Mouse (Mus musculus) heart, embryonic 10.5 days (tissue): ENCODE measurements around the gene Edar. TPM values are rescaled to one million over a fixed set of nuclear protein-coding genes. Genes with fewer than 3 reads are reported as not detected.
A peak's percentile ranks its signal among the peaks of the same experiment; 100 is the strongest.

Source experiments
- DNase-seq: peaks from one replicate; pipeline ENCODE4 v3.0.0-alpha.2; 2017; ENCODE audit warnings: low spot score
- H3K27ac ChIP-seq: fragments of 300-500 bp; sonication (generic); 2 replicates; pipeline ENCODE4 v1.5.1; 2016; ENCODE audit warnings: mild to moderate bottlenecking
- H3K27me3 ChIP-seq: fragments of 300-500 bp; sonication (generic); 2 replicates; pipeline ENCODE4 v1.6.1; 2016; ENCODE audit warnings: mild to moderate bottlenecking; ENCODE audit not compliant: poor library complexity, insufficient read depth, severe bottlenecking
- H3K36me3 ChIP-seq: fragments of 300-500 bp; sonication (generic); 2 replicates; pipeline ENCODE4 v1.6.1; 2016; ENCODE audit warnings: mild to moderate bottlenecking, moderate library complexity
- H3K4me1 ChIP-seq: fragments of 300-500 bp; sonication (generic); 2 replicates; pipeline ENCODE4 v1.6.1; 2016; ENCODE audit warnings: mild to moderate bottlenecking
- H3K4me3 ChIP-seq: fragments of 300-500 bp; sonication (generic); 2 replicates; pipeline ENCODE4 v1.5.1; 2016; ENCODE audit warnings: mild to moderate bottlenecking, moderate library complexity
- H3K9me3 ChIP-seq: fragments of 300-500 bp; sonication (generic); 2 replicates; pipeline ENCODE4 v1.6.1; 2016; ENCODE audit warnings: mild to moderate bottlenecking, moderate library complexity
- WGBS: fragments of 180-500 bp; shearing (Covaris S2); methylation state at CpG from one replicate; pipeline ENCODE4 v1.1.7; 2016; 5-methylcytosine and 5-hydroxymethylcytosine counted together
- polyA plus RNA-seq: library from polyadenylated mRNA; unstranded; fragments of >200 nt; fragmentation: Nextera tagmentation; extraction: Ambion mirVana; gene quantifications from 2 replicates; pipeline ENCODE4 v1.2.1, GENCODE M21; 2016

Edar gene
- polyA plus RNA-seq, 1 experiment from 2014 or later, result 0.09 TPM

- WGBS, result 68% methylated on average over 10 of the region's 10 CpGs
These were observed 2.7 kb downstream of the Edar start for GRCm38 (mm10) chr10:58672557-58673277.

GRCm38 (mm10) chr10:58663868-58664267, 11.6 kb downstream of the Edar start:
- Histone ChIP-seq H3K9me3 (no peaks in the 10 kb centered on the region), H3K27me3 (peaks cover 4% of the 10 kb centered on the region; the same call in 1 of the 2 replicates)

More at GRCm38 (mm10) chr10:58672557-58673277, 2.7 kb downstream of the Edar start:
- no peak overlapping the region for H3K4me3 ChIP-seq
- H3K27ac ChIP-seq, result no peak overlapping the region
- DNase-seq, result no peak
- H3K9me3 ChIP-seq, result no peaks in the 10 kb centered on the region
- H3K4me1 ChIP-seq, result no peaks in the 10 kb centered on the region
- no peaks in the 10 kb centered on the region for H3K36me3 ChIP-seq
- H3K27me3 ChIP-seq, result peaks cover 21% of the 10 kb centered on the region; the same call in 1 of the 2 replicates

DNA sequence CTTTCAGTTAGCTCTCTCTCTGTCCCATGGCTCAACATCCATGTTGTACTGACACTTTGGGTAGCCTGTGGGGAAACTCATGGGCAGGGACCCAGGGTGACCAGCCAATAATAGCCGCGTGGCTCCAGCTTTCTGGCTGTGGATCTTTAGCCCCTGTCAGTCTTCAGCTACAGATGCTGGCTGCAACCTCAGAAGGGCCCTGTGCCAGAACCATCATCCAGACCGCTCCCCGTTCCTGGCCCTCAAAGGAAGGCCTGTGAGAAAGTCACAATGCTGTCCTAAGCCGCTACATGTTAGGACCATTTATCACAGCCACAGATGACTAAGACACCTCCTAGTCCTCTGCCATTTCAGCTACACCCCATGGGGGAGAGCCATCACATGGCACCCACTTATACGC, 12.0 kb downstream of the Edar start:
- Histone ChIP-seq H3K27ac (no peak overlapping the region), H3K4me1 (no peaks in the 10 kb centered on the region), H3K9me3 (no peaks in the 10 kb centered on the region), H3K4me3 (no peak overlapping the region), H3K27me3 (peaks cover 8% of the 10 kb centered on the region; the same call in 1 of the 2 replicates), H3K36me3 (no peaks in the 10 kb centered on the region)
- WGBS, result 84% methylated on average over 6 of the region's 6 CpGs
- DNase-seq, result no peak

More at GRCm38 (mm10) chr10:58663868-58664267, 11.6 kb downstream of the Edar start:
- no peak overlapping the region for H3K27ac ChIP-seq
- H3K4me3 ChIP-seq, result no peak overlapping the region
- 82% methylated on average over 5 of the region's 5 CpGs for WGBS
- no peaks in the 10 kb centered on the region for H3K36me3 ChIP-seq
- DNase-seq, result no peak
- H3K4me1 ChIP-seq, result no peaks in the 10 kb centered on the region

- Histone ChIP-seq H3K36me3 (no peaks in the 10 kb centered on the region), H3K27ac (no peak overlapping the region), H3K9me3 (no peaks in the 10 kb centered on the region), H3K27me3 (peaks cover 11% of the 10 kb centered on the region; the same call in 1 of the 2 replicates), H3K4me3 (no peak overlapping the region), H3K4me1 (no peaks in the 10 kb centered on the region)
- 59% methylated on average over 11 of the region's 11 CpGs for WGBS
- DNase-seq, result no peak
These were observed 16.0 kb downstream of the Edar start for GRCm38 (mm10) chr10:58659268-58659986.

DNA sequence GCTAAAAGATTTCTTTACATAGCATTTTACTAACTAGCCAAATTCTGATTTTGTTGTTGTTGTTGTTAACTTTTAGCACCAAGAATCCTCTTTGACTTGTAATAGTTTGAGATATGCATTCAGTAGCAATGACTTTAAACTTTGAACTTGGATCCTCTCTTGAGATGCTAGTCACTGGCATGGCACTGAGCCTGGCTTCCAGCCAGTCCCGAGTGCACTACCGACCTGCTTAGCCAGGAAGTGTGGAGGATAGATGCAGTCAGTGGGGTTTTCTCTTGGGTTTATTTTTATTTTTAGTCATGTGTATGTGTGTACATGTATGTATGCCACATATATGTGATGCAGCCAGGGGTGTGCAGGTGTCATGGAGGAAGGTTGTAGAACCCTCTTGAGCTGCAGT, 17.7 kb downstream of the Edar start:
- peaks cover 6% of the 10 kb centered on the region for H3K4me1 ChIP-seq
- DNase-seq, result no peak
- H3K27me3 ChIP-seq, result peaks cover 11% of the 10 kb centered on the region; the same call in 1 of the 2 replicates
- H3K36me3 ChIP-seq, result no peaks in the 10 kb centered on the region
- H3K27ac ChIP-seq, result no peak overlapping the region
- H3K4me3 ChIP-seq, result no peak overlapping the region
- H3K9me3 ChIP-seq, result no peaks in the 10 kb centered on the region
- 51% methylated on average over 2 of the region's 2 CpGs for WGBS

DNA sequence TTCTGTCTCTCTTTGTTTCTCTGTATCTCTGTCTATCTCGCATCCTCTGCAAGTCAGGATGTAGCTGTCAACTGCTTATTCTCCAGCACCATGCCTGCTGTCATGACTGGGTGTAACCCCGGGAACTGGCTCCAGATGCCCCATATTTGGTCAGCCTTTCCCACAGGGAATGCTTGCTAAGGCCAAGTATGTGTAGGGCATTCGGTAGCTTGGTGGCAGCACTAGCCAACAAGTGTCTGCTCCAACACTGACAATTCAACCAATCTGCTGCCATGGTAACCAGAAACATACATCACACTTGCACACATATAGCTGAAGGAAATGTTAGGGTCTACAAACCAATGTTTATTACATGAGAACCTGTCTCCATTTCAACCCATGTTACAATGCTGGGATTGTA, 21.8 kb downstream of the Edar start:
- Histone ChIP-seq H3K9me3 (no peaks in the 10 kb centered on the region), H3K27me3 (peaks cover 6% of the 10 kb centered on the region; the same call in 1 of the 2 replicates)

GRCm38 (mm10) chr10:58652418-58653394, 22.7 kb downstream of the Edar start:
- Histone ChIP-seq H3K27me3 (no peaks in the 10 kb centered on the region), H3K36me3 (no peaks in the 10 kb centered on the region), H3K4me1 (peaks cover 24% of the 10 kb centered on the region), H3K27ac (peak overlapping the region; percentile 63), H3K9me3 (no peaks in the 10 kb centered on the region), H3K4me3 (peak overlapping the region; percentile 8; the same call in 1 of the 2 replicates)
- 24% methylated on average over 10 of the region's 10 CpGs for WGBS
- no peak for DNase-seq

More for the DNA sequence above, 21.8 kb downstream of the Edar start:
- Histone ChIP-seq H3K36me3 (no peaks in the 10 kb centered on the region), H3K27ac (no peak overlapping the region), H3K4me3 (no peak overlapping the region), H3K4me1 (peaks cover 24% of the 10 kb centered on the region)
- no peak for DNase-seq
- WGBS, result 39% methylated on average over 3 of the region's 3 CpGs

- WGBS, result 3% methylated on average over 9 of the region's 9 CpGs
- Histone ChIP-seq H3K4me1 (peaks cover 24% of the 10 kb centered on the region), H3K27ac (peak overlapping the region; percentile 63; the same call in 1 of the 2 replicates), H3K36me3 (no peaks in the 10 kb centered on the region), H3K9me3 (no peaks in the 10 kb centered on the region), H3K4me3 (0 out of 2 replicates have a peak overlapping the region, but pooled peaks have one; percentile 8), H3K27me3 (no peaks in the 10 kb centered on the region)
- DNase-seq, result no peak
These were observed 23.4 kb downstream of the Edar start for GRCm38 (mm10) chr10:58652045-58652417.

GRCm38 (mm10) chr10:58651270-58652042, 24.0 kb downstream of the Edar start:
- 1% methylated on average over 22 of the region's 22 CpGs for WGBS
- DNase-seq, result peak; percentile 81
- Histone ChIP-seq H3K4me3 (peak overlapping the region; percentile 49), H3K27ac (peak overlapping the region; percentile 36; the same call in 1 of the 2 replicates), H3K36me3 (no peaks in the 10 kb centered on the region), H3K9me3 (no peaks in the 10 kb centered on the region), H3K27me3 (no peaks in the 10 kb centered on the region), H3K4me1 (peaks cover 24% of the 10 kb centered on the region)

- 0 out of 2 replicates have a peak, but pooled peaks cover 4% of the 10 kb centered on the region for H3K27me3 ChIP-seq
- peaks cover 24% of the 10 kb centered on the region for H3K4me1 ChIP-seq
- no peak for DNase-seq
- 78% methylated on average over 5 of the region's 5 CpGs for WGBS
- no peaks in the 10 kb centered on the region for H3K36me3 ChIP-seq
- H3K4me3 ChIP-seq, result no peak overlapping the region
- no peaks in the 10 kb centered on the region for H3K9me3 ChIP-seq
- H3K27ac ChIP-seq, result no peak overlapping the region
These were observed 26.7 kb downstream of the Edar start for GRCm38 (mm10) chr10:58648787-58649186.

GRCm38 (mm10) chr10:58644671-58645070, 30.8 kb downstream of the Edar start:
- peaks cover 15% of the 10 kb centered on the region for H3K4me1 ChIP-seq

More at GRCm38 (mm10) chr10:58644671-58645070, 30.8 kb downstream of the Edar start:
- 79% methylated on average over 5 of the region's 5 CpGs for WGBS
- DNase-seq, result no peak
- Histone ChIP-seq H3K9me3 (no peaks in the 10 kb centered on the region), H3K27ac (no peak overlapping the region), H3K27me3 (0 out of 2 replicates have a peak, but pooled peaks cover 4% of the 10 kb centered on the region), H3K36me3 (no peaks in the 10 kb centered on the region), H3K4me3 (no peak overlapping the region)
